Mouse (Mus musculus) cerebellum, adult 11-12 months (tissue): ENCODE results near the gene 1700021F05Rik.

Source experiments
- DNase-seq: peaks from one replicate; pipeline ENCODE4 v3.0.0; 2022

1700021F05Rik gene

DNA sequence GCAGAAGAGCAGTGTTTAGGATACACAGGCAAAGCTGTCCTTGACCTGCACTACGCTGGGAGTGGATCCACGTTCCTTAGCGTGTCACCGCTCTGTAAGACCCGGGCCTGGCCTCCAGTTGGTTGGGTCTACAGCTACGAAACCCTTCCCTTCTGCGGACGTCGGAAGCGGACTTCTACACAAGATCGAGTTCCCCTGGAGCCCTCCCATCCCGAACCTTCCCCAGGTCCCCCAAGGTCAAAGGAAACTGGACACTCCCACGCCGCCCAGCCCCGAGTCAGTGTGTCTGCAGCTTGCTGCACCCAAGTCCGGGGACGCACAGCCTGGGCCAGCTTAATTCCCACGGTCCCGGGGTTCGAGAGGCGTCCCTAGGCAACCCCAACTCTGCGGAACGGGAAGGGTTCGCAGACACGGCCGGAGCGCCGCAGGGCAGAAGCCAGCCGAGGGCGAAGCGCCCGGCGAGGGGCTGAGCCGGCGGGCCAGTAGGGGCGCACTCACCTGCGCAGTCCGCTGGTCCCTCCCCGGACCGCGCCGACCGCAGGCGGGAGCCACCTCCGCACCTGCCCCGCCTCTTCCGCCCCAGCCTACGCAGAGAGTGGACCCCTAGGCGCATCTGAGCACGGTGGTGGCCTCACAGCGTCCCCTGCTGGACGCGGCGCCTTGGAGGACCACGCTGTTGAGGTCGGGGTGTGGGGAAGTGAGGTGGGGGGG is at the start of gene 1700021F05Rik:
Gene 1700021F05Rik (minus strand): TSS at position 553 of the 711 bp plus-strand sequence.
- peak; percentile 96 for DNase-seq

DNA sequence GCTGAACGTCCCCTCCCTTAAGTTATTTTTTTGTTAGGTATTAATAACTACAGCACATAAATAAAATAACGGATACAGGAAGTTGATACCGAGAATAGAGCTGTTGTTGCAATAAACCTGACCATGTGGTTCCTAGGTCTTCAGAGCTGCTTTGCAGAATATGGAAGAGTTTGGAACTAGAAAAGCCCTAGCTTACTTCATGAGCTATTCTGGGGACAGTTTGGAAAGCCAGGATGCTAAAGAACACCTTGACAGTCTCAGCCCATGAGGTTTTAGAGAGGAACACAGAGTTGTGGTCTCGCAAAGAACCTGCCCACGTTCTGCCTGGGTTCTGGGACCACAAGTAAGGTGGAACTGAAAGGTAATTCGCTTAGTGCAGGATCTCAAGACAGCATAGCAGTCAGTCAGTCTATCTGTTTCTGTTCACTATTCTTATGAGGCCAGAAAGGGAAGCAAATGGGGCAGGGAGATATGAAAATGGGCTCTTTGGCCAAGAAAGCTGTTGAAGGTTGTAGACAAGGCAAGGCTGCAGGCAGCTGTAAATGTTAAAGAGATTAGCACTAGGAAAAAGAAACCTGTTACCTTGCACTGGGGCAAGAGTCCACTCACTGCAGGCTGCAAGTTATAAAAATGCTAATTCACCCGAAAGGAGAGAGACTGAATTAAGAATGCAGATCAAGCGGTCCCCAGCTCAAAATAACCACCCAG is 47.8 kb upstream of the 1700021F05Rik start:
- no peak for DNase-seq

DNA sequence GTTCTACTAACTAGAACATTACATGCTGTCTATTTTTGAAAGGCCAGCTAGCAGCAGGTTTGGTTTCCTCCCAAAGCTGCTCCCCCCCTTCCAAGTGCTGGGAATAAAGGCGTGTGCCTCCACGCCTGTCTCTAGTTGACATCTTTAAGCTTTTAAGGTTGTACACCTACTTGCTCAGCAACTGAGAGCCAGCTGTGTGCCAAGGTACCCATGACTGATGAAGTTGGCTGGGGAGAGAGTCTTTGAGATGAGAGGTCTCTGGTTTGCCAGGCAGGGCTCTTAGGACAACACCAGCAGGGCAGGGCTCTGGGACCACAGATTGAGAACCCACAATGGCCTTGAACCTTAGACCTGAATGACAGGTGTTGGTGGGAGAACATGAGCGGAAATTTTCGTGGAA is 43.7 kb upstream of the 1700021F05Rik start:
- no peak for DNase-seq

DNA sequence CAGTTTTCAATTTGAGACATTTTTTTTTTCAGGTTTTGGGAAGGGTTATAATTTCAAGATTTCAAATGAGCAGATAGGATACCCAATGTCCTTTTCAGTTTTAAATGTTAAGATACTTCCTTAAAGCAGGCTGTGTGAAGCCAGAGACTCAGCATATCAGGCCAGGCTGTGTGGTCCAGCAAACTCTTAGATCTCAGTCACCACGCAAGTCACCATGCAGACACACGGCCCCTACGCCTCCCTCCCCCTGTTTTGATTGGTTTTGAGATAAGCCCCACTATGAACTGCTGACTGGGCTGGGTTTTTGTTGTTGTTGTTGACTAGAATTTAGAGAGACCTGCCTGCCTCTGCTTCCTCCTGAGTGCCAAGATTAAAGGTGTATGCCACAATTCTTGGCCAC is 40.5 kb upstream of the 1700021F05Rik start:
- no peak for DNase-seq

DNA sequence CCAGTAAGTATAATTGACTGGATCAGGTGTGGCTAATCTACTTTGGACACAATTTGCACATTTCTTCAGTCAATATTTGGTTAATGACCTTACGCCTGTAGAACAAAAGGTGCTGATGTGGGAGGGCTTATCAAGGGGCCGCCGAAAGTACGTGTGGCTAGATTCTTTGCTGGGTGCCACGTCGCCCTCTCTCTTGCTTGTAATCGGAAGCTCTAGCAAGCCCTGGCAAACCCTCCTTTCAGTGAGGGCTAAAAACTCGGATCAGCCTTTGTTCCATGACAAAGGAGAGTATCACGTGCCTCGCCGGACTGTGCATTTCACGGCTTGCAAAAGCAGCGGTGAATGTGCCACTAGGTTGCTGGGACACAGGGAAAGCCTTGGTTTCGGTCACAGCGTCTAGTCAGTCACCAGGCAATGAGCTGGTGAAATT is 39.9 kb upstream of the 1700021F05Rik start:
- no peak for DNase-seq

DNA sequence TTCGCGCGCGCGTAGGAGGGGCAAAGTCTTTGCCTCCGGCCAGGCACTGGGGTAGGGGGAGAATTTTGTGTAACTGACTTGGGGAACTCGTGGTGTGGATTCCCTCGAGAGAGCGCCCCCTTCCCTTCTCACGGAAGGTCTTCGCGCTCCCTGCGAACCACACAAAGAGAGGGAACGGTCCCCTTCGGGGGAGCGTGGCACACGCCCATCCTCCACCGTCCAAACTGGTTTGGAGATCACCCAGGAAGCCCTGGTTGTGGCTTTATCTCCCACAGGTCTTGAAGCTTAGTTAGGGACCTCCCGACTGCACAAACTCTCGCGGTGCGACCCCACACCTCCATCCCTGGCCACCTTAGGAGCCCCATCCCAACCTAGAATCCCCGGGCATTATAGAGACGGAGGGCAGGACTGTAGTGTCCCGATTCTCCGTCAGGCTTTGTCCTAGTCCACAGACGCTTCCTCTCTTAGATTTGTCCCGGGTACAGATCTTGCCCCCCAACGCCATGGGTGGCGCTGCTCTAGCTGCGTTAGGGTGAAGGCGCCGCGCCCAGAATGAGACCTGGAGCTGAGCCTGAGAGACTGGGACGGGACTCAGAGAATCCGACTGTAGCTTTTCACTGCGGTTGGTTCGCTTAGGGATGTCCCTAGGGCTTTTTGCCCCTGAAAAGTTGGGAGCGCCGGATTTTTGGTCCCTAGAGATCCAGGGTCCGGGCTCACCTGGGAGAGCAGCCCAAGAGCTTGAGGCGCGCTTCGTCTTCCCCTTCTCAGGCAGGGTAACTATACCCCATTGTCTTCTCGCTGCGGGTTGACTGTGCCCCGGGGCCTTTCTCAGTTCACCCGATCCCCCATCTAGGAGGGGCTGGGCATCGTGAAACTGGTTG is 38.8 kb upstream of the 1700021F05Rik start:
- DNase-seq, result no peak

DNA sequence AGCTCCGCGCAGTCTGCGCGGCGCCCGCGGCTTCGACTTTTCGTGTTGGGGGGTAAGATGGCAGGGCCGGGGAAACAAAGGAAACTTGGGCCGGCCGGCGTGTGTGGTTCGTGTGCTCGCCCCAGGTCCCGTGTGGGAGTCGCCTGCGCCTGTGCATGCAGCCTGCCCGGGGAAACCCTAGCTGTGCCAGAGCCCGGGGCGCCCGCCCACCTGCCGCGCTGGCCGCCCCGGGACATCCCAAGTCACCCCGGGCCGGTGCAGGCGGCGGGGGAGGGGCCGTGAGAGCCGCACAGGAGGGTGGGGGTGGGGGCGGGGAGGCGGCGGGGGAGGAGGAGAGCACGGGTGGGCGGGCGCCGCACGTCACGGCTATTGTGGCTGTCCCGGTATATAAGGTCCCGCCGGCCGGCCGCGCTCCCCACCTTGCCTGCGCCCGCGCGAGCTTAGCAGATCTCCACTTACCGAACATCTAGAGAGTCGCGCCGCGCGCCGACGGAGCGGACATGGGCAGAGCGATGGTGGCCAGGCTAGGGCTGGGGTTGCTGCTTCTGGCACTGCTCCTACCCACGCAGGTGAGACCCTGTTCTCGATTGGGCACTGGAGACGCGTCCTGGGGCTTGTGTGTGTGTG is 38.1 kb upstream of the 1700021F05Rik start:
- DNase-seq, result no peak

DNA sequence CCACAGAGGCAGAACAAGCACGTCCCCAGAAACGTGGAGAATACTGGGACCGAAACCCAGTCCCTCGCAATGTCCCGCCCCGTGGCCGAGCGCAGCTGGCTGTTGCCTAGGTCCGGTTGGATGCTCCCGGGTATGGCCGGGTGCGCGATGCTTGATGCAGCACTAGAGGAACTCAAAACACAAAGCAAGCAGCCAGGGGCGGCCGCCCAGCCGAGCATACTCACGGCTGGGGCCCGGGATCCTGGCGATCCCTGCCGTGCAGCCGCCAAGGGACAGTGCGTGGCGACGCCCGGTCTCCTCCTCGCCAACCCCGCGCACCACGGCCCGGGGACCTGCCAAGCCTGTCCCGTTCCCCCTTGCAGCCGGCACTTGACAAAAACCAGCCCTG is 37.6 kb upstream of the 1700021F05Rik start:
- no peak for DNase-seq

DNA sequence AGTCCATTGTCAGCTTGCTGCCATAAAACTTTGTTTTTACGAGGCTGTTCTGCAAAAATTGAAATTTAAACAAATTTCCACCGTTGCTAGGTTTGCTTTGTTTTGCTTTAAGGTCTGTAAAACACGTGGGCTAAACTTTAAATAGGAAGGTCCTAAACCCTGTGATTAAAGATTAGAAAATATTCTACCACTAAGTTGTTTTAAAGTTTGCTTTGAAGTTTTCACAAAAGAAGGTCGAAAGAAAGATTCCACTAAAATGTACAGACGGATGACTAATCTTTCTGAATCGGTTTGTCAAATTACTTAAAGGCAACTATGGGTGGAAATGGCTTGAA is 37.2 kb upstream of the 1700021F05Rik start, which contains the start of gene Cd24a:
Gene Cd24a (plus strand): TSS at position 288 of the 335 bp plus-strand sequence.
- no peak for DNase-seq

DNA sequence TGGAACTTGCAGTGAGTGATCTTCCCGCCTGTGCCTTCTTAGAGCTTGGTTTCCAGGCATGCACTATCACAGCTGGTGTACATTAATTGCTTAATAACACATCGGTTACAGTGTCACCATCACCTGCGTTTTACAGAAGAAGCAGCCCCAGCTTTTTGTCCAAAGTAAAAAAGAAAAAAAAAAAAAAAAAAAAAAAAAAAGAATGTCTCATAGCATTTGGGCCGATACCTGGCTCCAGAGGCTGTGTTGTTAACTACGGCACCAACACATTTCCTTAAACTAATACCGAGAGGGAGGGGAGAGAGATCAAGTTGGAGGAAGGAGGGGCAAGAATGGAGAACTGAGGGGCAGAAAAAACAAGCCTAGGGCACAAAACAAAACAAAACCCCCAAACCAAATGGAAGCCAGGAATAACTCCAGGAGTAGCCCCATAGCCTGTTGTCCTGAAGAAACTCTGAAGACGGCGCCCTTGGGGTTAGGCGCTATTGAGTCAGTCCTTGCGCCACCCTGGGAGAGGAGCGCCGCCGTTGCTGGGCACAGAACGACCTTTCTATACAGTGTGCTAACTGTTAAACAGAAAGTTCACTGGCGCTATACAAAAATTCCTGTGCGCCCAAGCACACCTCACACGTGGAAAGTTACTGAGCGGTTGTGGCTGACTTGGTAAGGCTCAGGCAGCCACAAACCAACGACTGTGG is 36.7 kb upstream of the 1700021F05Rik start:
- no peak for DNase-seq

DNA sequence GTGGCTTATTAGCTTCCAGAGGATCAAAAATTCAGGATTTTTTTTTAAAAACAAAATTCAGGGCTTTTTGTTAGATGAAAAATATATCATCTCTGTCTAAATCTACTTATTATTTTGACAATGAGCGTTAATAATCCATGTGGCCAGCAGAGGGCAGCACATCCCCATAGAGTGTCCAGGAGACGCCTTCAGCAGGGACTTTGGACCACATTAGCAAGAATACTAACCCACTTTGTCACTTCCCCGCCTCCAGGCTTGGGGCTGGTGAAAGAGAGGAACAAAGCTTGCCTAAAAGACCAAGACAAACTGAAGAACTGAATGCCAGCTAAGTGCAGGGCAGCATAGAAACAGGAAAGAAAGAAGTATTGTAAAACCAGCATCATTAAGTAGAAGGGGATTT is 34.2 kb upstream of the 1700021F05Rik start:
- DNase-seq, result peak; percentile 21

DNA sequence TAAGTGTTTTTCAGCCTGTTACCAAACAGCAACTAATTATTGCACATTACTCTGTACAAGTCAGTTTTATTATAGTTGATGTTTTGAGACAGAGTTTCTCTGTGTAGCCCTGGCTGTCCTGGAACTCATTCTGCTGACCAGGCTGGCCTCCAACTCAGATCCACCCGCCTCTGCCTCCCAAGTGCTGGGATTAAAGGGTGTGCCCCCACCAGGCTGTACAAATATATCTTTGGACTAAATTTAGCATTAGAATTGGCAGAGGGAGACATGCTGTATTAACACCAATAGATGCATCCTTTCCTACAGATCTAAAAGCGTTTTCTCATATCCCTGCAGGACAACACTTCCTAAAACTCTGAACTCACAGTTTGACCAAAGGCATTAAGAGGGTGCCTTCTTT is 33.6 kb upstream of the 1700021F05Rik start:
- DNase-seq, result no peak

DNA sequence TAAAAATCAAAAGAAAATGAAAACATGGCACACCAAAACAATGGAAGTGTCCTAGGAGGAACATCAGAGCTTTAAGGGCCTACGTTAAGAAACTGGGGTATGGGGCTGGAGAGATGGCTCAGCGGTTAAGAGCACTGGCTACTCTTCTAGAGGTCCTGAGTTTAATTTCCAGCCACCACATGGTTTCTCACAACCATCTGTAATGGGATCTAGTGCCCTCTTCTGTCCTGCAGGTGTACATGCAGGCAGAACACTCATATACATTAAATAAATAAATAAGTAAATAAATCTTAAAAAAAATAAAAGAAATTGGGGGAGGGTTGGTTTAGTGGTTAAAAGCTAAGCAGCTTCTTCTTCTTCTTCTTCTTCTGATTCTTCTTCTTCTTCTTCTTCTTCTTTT is 20.5 kb upstream of the 1700021F05Rik start:
- no peak for DNase-seq

DNA sequence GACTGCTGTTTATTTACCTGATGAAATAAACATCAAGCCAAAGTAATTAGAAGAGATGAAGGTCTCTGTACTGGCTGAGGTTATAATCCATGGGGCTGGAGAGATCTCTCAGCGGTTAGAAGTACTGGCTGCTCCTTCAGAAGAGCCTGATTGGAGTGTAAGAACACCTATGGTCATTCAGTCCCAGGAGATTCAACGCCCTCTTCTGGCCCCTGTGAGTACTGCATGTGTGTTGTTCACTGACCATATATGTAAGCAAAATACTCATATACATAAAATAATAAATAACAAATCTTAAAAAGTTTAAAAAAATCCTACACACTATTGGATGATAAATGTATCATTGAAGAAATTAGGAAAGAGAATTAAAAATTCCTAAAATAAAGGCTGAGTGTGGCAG is 20.0 kb upstream of the 1700021F05Rik start:
- no peak for DNase-seq

DNA sequence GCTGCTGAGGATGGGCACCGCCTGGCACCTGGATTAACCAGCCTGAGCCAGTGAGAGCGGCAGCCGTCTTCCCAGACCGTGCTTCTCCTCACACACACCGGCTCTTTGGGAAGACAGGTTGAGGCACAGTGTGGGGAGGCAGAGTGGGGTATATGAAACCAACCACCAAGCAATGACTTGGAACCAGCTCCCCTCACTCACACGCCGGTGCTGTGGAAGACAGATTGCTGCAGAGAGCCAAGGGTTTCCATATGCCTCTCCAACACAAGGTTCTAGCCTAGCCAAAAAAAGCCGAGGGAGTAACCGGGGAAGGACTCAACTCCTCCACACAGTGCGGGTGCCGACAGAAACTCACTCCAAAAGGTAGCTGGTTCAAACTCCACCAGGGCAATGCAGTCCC is 18.5 kb upstream of the 1700021F05Rik start:
- no peak for DNase-seq

DNA sequence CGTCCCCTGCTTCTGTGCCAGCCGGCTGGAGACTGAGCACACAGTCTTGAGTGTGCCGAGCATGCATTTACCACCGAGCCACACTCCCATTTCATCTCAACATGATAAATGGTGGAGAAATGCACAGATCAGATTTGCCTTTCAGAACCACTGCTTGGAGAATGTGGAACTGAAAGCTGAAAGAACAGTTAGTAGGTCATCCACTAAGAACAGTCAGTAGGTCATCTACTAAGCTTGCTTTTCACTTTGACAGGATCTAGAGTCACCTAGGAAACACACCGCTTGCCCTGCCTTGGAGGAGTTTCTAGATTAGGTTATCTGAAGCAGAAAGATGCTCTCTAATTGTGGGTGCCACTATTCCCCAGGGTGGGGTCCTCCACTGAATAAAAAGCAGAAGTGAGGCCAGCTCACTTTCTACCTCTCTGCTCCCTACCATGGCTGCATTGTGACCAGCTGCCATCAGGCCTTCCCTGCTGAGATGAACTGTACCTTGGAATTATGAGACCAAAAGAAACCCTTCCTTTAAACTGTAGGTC is 16.9 kb upstream of the 1700021F05Rik start:
- DNase-seq, result no peak

DNA sequence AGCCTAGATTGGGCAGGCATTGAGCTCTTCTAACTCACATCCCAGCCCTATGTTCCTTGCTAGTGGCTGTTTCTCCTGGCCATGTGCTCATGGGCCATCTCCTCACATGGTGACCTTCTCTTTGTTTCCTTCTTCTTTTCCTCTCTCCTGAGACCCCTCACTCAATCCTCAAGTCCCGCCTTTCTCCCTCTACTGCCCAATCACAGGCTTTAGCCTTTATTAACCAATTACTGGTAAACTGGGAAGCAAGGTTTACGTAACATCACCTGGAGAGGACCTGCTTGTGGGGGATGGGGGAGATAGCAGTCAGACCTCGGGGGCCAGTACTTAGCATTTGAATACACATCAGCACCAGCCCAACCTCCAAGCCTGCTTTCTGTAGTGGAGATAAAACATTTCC is 10.6 kb upstream of the 1700021F05Rik start:
- DNase-seq, result no peak

DNA sequence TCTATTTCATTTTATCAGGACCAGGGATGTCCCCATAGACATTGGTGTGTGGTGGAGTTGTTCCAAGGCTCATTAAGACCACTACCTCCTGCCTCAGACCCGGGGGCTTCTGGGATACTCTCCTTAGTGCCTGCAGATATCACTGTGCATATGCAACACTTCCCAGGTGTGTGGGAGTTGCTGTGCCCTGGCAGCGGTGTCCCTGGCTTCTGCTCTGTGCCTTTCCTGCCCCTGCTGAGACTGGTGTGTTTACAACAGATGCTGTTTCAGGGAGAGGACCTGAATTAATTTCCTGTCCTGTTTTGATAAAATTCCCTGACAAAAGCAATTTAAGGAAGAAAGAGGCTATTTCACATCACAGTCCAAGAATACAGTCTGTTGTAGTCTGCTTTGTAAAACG is 10.1 kb upstream of the 1700021F05Rik start:
- no peak for DNase-seq

DNA sequence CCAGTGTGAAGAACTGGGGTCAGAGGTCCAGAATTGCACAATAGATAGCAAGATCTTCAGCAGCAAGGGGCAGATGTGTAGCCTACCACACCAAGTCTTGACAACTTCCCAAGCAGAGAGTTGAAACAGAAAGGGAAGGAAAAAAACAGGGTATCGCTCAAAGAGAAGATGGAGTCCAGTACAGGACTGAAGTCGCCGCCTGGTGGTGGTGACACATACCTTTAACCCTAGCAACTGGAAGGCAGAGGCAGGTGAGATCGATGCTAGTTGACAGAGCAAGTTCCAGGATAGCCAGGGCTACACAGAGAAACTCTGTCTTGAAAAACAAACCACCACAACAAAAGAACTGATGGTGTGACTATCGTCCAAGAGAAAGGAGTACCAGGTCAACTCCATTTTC is 8.6 kb upstream of the 1700021F05Rik start:
- DNase-seq, result no peak

DNA sequence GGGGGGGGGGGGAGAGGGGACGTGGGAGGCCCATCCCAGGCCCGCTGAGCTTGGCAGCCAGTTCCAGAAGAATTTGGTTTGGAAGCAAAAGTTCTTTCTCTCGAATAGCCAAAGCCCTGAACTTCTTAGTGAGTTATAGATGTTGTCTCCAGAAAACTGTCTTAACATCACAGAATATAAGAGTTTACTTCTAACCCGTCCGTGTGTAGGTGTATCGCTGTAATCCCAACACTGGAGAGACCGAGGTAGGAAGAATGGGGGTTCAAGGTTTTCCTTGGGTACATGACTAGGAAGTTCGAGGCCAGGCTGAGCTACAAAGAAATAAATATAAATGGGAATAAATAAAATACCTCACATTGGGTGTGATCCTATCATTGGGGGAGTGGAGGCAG is 355 bp upstream of the 1700021F05Rik start:
- no peak for DNase-seq

DNA sequence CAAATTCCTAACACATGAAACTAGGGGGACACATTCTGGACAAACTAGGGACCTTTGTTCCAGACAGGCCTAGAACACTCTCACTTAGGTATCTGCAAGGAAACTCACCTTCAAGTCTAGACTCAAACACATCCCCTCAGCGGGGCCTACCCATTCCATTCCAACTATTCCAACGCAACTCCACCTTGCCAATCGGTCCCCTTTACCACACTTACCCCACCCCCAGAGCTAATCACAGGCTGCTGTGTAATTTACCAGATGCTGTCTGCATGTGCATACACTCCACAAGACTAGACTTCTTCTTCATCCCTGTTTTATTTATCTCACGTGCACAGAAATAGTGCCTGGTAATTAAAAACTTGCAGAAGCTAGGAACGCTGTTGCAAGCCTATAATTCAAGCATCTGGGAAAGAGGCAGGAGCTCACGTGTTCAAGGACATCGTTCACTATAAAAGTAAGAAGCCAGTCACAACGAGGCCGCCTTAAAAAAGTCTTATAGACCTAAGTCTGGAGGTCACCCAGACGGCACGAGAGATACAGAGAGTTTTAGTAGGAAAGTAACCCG is 966 bp downstream of the 1700021F05Rik start:
- peak; percentile 16 for DNase-seq

DNA sequence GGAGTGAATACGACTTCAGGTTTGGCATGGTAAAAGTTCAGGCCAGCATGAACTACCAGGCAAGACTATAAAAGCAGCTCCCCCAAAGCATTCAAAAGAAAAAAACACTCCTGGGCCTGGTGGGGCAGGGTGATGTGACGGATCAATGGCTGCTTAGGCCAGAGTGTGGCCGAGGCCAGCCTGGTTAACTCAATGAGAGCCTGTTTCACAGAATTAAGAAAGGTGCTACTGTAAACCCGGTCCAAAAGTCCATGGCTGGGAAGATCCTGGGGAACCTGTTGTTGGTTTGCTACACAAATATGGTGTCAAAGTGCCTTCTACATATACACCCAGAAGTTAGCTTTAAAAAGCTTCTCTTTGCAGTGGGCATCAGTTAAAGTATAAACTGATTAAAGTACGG is 2.0 kb downstream of the 1700021F05Rik start:
- no peak for DNase-seq
